Mouse (Mus musculus): ENCODE data around the gene Oxld1.

Gene Oxld1

GRCm38 (mm10) chr11:120483448-120483934, 25.6 kb upstream of the Oxld1 start:
- DNase-seq, result no peak

- no peak for DNase-seq
Measured at GRCm38 (mm10) chr11:120472052-120472451, 14.2 kb upstream of the Oxld1 start.

- no peak for DNase-seq
Measured at GRCm38 (mm10) chr11:120467736-120468092, 9.8 kb upstream of the Oxld1 start.

GRCm38 (mm10) chr11:120467051-120467735, 9.3 kb upstream of the Oxld1 start, which contains the start of gene Arl16:
TSS of gene Arl16 (minus strand) at chr11:120467607.
- DNase-seq, result peak; percentile 97

- no peak for DNase-seq
Measured at GRCm38 (mm10) chr11:120465521-120465920, 7.7 kb upstream of the Oxld1 start.

GRCm38 (mm10) chr11:120464365-120464764, 6.5 kb upstream of the Oxld1 start:
- no peak for DNase-seq

- no peak for DNase-seq
Measured at GRCm38 (mm10) chr11:120463536-120463935, 5.7 kb upstream of the Oxld1 start.

GRCm38 (mm10) chr11:120458847-120459597, 1.2 kb upstream of the Oxld1 start:
- peak; percentile 32 for DNase-seq

- peak; percentile 16 for DNase-seq
Measured at GRCm38 (mm10) chr11:120457370-120457769, 498 bp downstream of the Oxld1 start.

- DNase-seq, result peak; percentile 54
Measured at GRCm38 (mm10) chr11:120455413-120455812, 2.5 kb downstream of the Oxld1 start.

GRCm38 (mm10) chr11:120454965-120455364, 2.9 kb downstream of the Oxld1 start:
- DNase-seq, result no peak

- no peak for DNase-seq
Measured at GRCm38 (mm10) chr11:120453306-120453705, 4.6 kb downstream of the Oxld1 start, which contains the start of gene Pde6g. TSS of gene Pde6g (minus strand) at chr11:120453500.

- no peak for DNase-seq
Measured at GRCm38 (mm10) chr11:120452246-120452645, 5.6 kb downstream of the Oxld1 start.

GRCm38 (mm10) chr11:120447179-120447578, 10.7 kb downstream of the Oxld1 start:
- no peak for DNase-seq

GRCm38 (mm10) chr11:120445475-120445874, 12.4 kb downstream of the Oxld1 start:
- no peak for DNase-seq

- DNase-seq, result no peak
Measured at GRCm38 (mm10) chr11:120444106-120444505, 13.8 kb downstream of the Oxld1 start.

- no peak for DNase-seq
Measured at GRCm38 (mm10) chr11:120442765-120443280, 15.0 kb downstream of the Oxld1 start.

- no peak for DNase-seq
Measured at GRCm38 (mm10) chr11:120442344-120442743, 15.5 kb downstream of the Oxld1 start, which contains the start of gene Tspan10. TSS of gene Tspan10 (plus strand) at chr11:120442644.

- DNase-seq, result no peak
Measured at GRCm38 (mm10) chr11:120437857-120438385, 19.9 kb downstream of the Oxld1 start.

- DNase-seq, result peak; percentile 90
Measured at GRCm38 (mm10) chr11:120437152-120437856, 20.6 kb downstream of the Oxld1 start, which contains the start of gene Nploc4. TSS of gene Nploc4 (minus strand) at chr11:120437708.

GRCm38 (mm10) chr11:120426727-120427126, 31.1 kb downstream of the Oxld1 start:
- DNase-seq, result no peak

- DNase-seq, result peak; percentile 62
Measured at GRCm38 (mm10) chr11:120423569-120424295, 34.1 kb downstream of the Oxld1 start.

Data from liver (tissue).